In the genomic region with DNA sequence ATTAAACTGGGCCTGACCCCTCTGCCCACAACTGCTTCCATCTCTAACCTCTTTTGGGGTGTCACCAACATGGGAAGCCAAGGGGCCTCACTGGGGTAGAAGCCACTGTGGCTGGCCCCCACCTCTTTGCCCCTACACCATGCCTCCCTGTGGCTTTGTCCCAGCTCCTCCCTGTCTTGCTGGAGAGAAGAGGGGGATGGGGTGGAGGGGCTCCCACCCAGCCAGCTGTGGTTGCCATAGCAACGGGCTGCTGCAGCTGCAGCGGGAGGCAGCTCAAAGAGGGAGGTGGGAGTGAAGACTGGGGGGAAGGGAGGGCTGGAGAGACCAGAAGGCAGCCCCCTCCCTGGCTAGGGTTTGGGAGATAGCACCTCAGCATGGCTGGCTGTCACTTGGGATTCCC, we compare ENCODE assay signal across 8 mouse cellular contexts. TPM values are rescaled to one million over a fixed set of nuclear protein-coding genes. Genes with fewer than 3 reads are reported as not detected.
DNase-seq lines count a peak whose midpoint lies in the region; ATAC-seq and TF ChIP-seq lines count a peak whose summit lies in the region.

No protein-coding gene starts in this region.

- H3K27ac ChIP-seq in kidney, embryonic 16.5 days (ENCODE audit: low read length), result peak overlapping the region; percentile 40
- H3K27ac ChIP-seq in liver, embryonic 14.5 days, result no peak overlapping the region
- peak overlapping the region; percentile 23; the same call in 1 of the 2 replicates for H3K27ac ChIP-seq in testis, adult 2 months (ENCODE audit: control insufficient read depth, insufficient read depth, low read depth, low read length)

- TF ChIP-seq POLR2A in brain, embryonic 14.5 days (IDR thresholded peaks at IDR 0.05; ENCODE audit: borderline replicate concordance, extremely low read depth, insufficient read depth, insufficient read length, poor library complexity, severe bottlenecking), result no peak
- TF ChIP-seq POLR2A in testis, adult 2 months (IDR thresholded peaks at IDR 0.05; ENCODE audit: control insufficient read depth, low read depth, low read length), result no peak

- H3K27me3 ChIP-seq in kidney, embryonic 16.5 days (ENCODE audit: insufficient read depth, low read length), result no peaks in the 10 kb centered on the region
- no peaks in the 10 kb centered on the region for H3K27me3 ChIP-seq in liver, embryonic 14.5 days (ENCODE audit: control insufficient read depth, insufficient read depth, low read length)
- no peaks in the 10 kb centered on the region for H3K27me3 ChIP-seq in testis, adult 2 months (ENCODE audit: control insufficient read depth, insufficient read depth, low read length)

- H3K36me3 ChIP-seq in kidney, embryonic 16.5 days (ENCODE audit: insufficient read depth, low read length), result peaks cover 3% of the 10 kb centered on the region; the same call in 1 of the 2 replicates
- no peaks in the 10 kb centered on the region for H3K36me3 ChIP-seq in liver, embryonic 14.5 days (replicated peaks; ENCODE audit: control insufficient read depth, insufficient read depth, low read depth)
- no peaks in the 10 kb centered on the region for H3K36me3 ChIP-seq in testis, adult 2 months (ENCODE audit: control insufficient read depth, insufficient read depth, low read length)

- WGBS in kidney, embryonic 16.5 days, result 0% methylated on average over 2 of the region's 2 CpGs
- WGBS in liver, embryonic 14.5 days (ENCODE audit: insufficient replicate concordance), result 3% methylated on average over 2 of the region's 2 CpGs

- ATAC-seq in kidney, embryonic 16.5 days (ENCODE audit: low FRiP score, low TSS enrichment), result peak; percentile 22; the same call in 1 of the 2 replicates
- ATAC-seq in liver, embryonic 14.5 days (ENCODE audit: insufficient read depth), result no peak

- TF ChIP-seq CTCF in brain, embryonic 14.5 days (IDR thresholded peaks at IDR 0.05; ENCODE audit: borderline replicate concordance, extremely low read depth, insufficient read depth, insufficient read length), result no peak
- no peak for TF ChIP-seq CTCF in liver, embryonic 14.5 days (IDR thresholded peaks at IDR 0.05; ENCODE audit: low read depth)
- no peak for TF ChIP-seq CTCF in testis, adult 2 months (IDR thresholded peaks at IDR 0.05; ENCODE audit: control insufficient read depth, insufficient read depth, insufficient replicate concordance, low read depth, low read length)

- H3K4me1 ChIP-seq in kidney, embryonic 16.5 days (ENCODE audit: insufficient read depth, low read length), result peaks cover 43% of the 10 kb centered on the region
- H3K4me1 ChIP-seq in liver, embryonic 14.5 days (replicated peaks; ENCODE audit: control insufficient read depth in 2 of 2, insufficient read depth in 2 of 2, low read length in 1 of 2), result peaks cover 7 to 21% of the 10 kb centered on the region in 2 experiments
- H3K4me1 ChIP-seq in testis, adult 2 months (ENCODE audit: control insufficient read depth, insufficient read depth, low read length), result peaks cover 35% of the 10 kb centered on the region

- intact Hi-C loops in left cerebral cortex, postnatal 36 days (cut with DNase I), result loop anchor here (5.0 kb wide), 1 partner anchor 45 kb away; no protein-coding TSS in a partner anchor

- peak overlapping the region; percentile 29 for H3K4me2 ChIP-seq in kidney, embryonic 16.5 days (replicated peaks; ENCODE audit: low read depth, low read length)
- peak overlapping the region; percentile 25; the same call in 1 of the 2 replicates for H3K4me2 ChIP-seq in liver, embryonic 14.5 days (ENCODE audit: low read depth)

- no peak overlapping the region for H3K4me3 ChIP-seq in kidney, embryonic 16.5 days (ENCODE audit: low read length)
- no peak overlapping the region for H3K4me3 ChIP-seq in liver, embryonic 14.5 days (ENCODE audit: insufficient read depth in 1 of 2, low read depth in 2 of 2, low read length in 2 of 2)
- no peak overlapping the region for H3K4me3 ChIP-seq in testis, adult 2 months (ENCODE audit: control insufficient read depth, low read depth, low read length)

- no peak for DNase-seq in kidney, postnatal 36 days
- peak; percentile 97 for DNase-seq in brain, embryonic 14.5 days (ENCODE audit: low read depth)
- peak; percentile 95 for DNase-seq in forelimb bud, embryonic 11.5 days (ENCODE audit: low read depth, low spot score)
- no peak for DNase-seq in liver, embryonic 14.5 days (ENCODE audit: low read depth in 3 of 3, low spot score in 3 of 3)
- DNase-seq in urinary bladder, postnatal 25 days (ENCODE audit: low spot score), result no peak
- no peak for DNase-seq in left cerebral cortex, postnatal 36 days (ENCODE audit: low spot score in 2 of 2)

- no peak for TF ChIP-seq EP300 in liver, embryonic 14.5 days (IDR thresholded peaks at IDR 0.05; ENCODE audit: low read depth)

- no peak overlapping the region; the same call in 1 of the 2 replicates for H3K9ac ChIP-seq in kidney, embryonic 16.5 days (replicated peaks; ENCODE audit: low read length)
- H3K9ac ChIP-seq in liver, embryonic 14.5 days (replicated peaks), result no peak overlapping the region

- no peaks in the 10 kb centered on the region for H3K9me3 ChIP-seq in kidney, embryonic 16.5 days (ENCODE audit: low read length)
- H3K9me3 ChIP-seq in liver, embryonic 14.5 days (ENCODE audit: control insufficient read depth, low read length), result no peaks in the 10 kb centered on the region

RNA-seq across cellular contexts. Expression of gene Dpf1, which starts 13.8 kb away (rescaled TPM):
- polyA plus RNA-seq in kidney, embryonic 16.5 days (2015; fragmentation: Nextera tagmentation; extraction: Ambion mirVana), result 3.0 and 3.5 TPM in 2 replicates
- polyA plus RNA-seq in brain, embryonic 14.5 days (2012; rRNA removed), result 111 and 157 TPM in 2 replicates
- 0.81 TPM in 2 replicates for polyA plus RNA-seq in liver, embryonic 14.5 days (2012; rRNA removed)
- polyA plus RNA-seq in liver, embryonic 14.5 days (2014; fragmentation: Nextera tagmentation; extraction: Ambion mirVana), result 1.0 and 2.1 TPM in 2 replicates
- 8.0 and 8.6 TPM in 2 replicates for polyA plus RNA-seq in testis, adult 2 months (2012; rRNA removed)
- 100 to 1,000 TPM in 1 of 2 experiments, 10 to 100 TPM in 1; 86.6 to 117 TPM for total RNA-seq in left cerebral cortex, postnatal 36 days (2021)

RNA-seq across cellular contexts. Expression of gene Ppp1r14a, which starts 28.4 kb away (rescaled TPM):
- 19.6 and 25.1 TPM in 2 replicates for polyA plus RNA-seq in kidney, embryonic 16.5 days (2015; fragmentation: Nextera tagmentation; extraction: Ambion mirVana)
- 5.0 and 8.7 TPM in 2 replicates for polyA plus RNA-seq in brain, embryonic 14.5 days (2012; rRNA removed)
- polyA plus RNA-seq in liver, embryonic 14.5 days (2012; rRNA removed), result 1.5 and 2.5 TPM in 2 replicates
- polyA plus RNA-seq in liver, embryonic 14.5 days (2014; fragmentation: Nextera tagmentation; extraction: Ambion mirVana), result 2.3 TPM in 2 replicates
- 11.3 and 11.9 TPM in 2 replicates for polyA plus RNA-seq in testis, adult 2 months (2012; rRNA removed)
- 10 to 100 TPM; 15.9 to 24.7 TPM for total RNA-seq in left cerebral cortex, postnatal 36 days (2021)

RNA-seq across cellular contexts. Expression of gene Spint2, which starts 35.8 kb away (rescaled TPM):
- 270 and 295 TPM in 2 replicates for polyA plus RNA-seq in kidney, embryonic 16.5 days (2015; fragmentation: Nextera tagmentation; extraction: Ambion mirVana)
- polyA plus RNA-seq in brain, embryonic 14.5 days (2012; rRNA removed), result 43.0 and 43.8 TPM in 2 replicates
- polyA plus RNA-seq in liver, embryonic 14.5 days (2012; rRNA removed), result 14.6 and 15.6 TPM in 2 replicates
- polyA plus RNA-seq in liver, embryonic 14.5 days (2014; fragmentation: Nextera tagmentation; extraction: Ambion mirVana), result 22.3 and 23.6 TPM in 2 replicates
- polyA plus RNA-seq in testis, adult 2 months (2012; rRNA removed), result 146 and 160 TPM in 2 replicates
- 10 to 100 TPM; 23.5 to 26.2 TPM for total RNA-seq in left cerebral cortex, postnatal 36 days (2021)

Comparison
In these comparisons a context has a peak if more than half of its experiments do, and no peak if none do; other contexts are left out.
1. DNase-seq: peak in brain, embryonic 14.5 days (single experiment) and forelimb bud, embryonic 11.5 days (single experiment); none in kidney, postnatal 36 days (0 of 2), liver, embryonic 14.5 days (0 of 3), urinary bladder, postnatal 25 days (single experiment) and left cerebral cortex, postnatal 36 days (0 of 2).
2. RNA of gene Dpf1, which starts 13.8 kb away (polyA plus RNA-seq): 111 to 157 TPM in brain, embryonic 14.5 days; 8.0 to 8.6 TPM in testis, adult 2 months, 3.0 to 3.5 TPM in kidney, embryonic 16.5 days and 0.81 to 2.1 TPM in liver, embryonic 14.5 days; every median in the first group is over 10 times any median in the second.